Mouse (Mus musculus): ENCODE data around the gene C2cd4c. TPM values are rescaled to one million over a fixed set of nuclear protein-coding genes. Genes with fewer than 3 reads are reported as not detected.

The C2cd4c gene
- polyA plus RNA-seq, 1 experiment, result not detected

DNA sequence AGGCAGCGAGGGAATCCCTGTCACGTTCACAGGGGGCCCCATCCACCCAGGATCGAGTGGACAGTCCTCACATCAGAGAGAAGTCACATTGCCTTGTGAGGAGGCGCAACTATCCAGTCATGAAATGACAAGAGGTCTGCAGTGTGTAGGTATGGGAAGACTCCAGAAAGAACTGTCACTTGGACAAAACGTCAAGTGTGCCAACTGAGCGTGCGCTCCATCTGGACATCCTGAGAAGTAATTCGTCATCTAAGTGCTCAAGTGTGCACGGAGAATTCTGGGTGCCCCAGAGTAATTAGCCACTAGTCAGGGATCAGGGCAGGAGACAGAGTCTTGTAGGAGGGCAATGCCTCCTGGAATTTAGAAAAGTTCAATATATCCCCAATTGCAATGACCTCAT, 11.6 kb upstream of the C2cd4c start:
- Histone ChIP-seq H3K27ac (ENCODE audit: control insufficient read depth, insufficient read depth, low read depth, low read length, poor library complexity) (no peak overlapping the region), H3K4me1 (ENCODE audit: control insufficient read depth, insufficient read depth, low read length) (no peaks in the 10 kb centered on the region), H3K4me3 (replicated peaks; ENCODE audit: control insufficient read depth, low read depth, low read length) (no peak overlapping the region)
- TF ChIP-seq POLR2A (IDR thresholded peaks at IDR 0.05; ENCODE audit: borderline replicate concordance, control insufficient read depth, low read depth, low read length) (no peak), CTCF (IDR thresholded peaks at IDR 0.05; ENCODE audit: control insufficient read depth, insufficient read depth, low read length) (no peak)
- 75% methylated on average over 9 of the region's 9 CpGs for WGBS

- Histone ChIP-seq H3K4me3 (replicated peaks; ENCODE audit: control insufficient read depth, low read depth, low read length) (no peak overlapping the region), H3K4me1 (ENCODE audit: control insufficient read depth, insufficient read depth, low read length) (no peaks in the 10 kb centered on the region), H3K27ac (ENCODE audit: control insufficient read depth, insufficient read depth, low read depth, low read length, poor library complexity) (no peak overlapping the region)
- TF ChIP-seq POLR2A (IDR thresholded peaks at IDR 0.05; ENCODE audit: borderline replicate concordance, control insufficient read depth, low read depth, low read length), result no peak
- no peak for TF ChIP-seq CTCF (IDR thresholded peaks at IDR 0.05; ENCODE audit: control insufficient read depth, insufficient read depth, low read length)
- 74% methylated on average over 12 of the region's 12 CpGs for WGBS
Observed at GRCm38 (mm10) chr10:79623950-79624349, 10.1 kb upstream of the C2cd4c start.

- Histone ChIP-seq H3K4me3 (replicated peaks; ENCODE audit: control insufficient read depth, low read depth, low read length) (no peak overlapping the region), H3K4me1 (ENCODE audit: control insufficient read depth, insufficient read depth, low read length) (no peaks in the 10 kb centered on the region), H3K27ac (ENCODE audit: control insufficient read depth, insufficient read depth, low read depth, low read length, poor library complexity) (no peak overlapping the region)
- TF ChIP-seq POLR2A (IDR thresholded peaks at IDR 0.05; ENCODE audit: borderline replicate concordance, control insufficient read depth, low read depth, low read length) (no peak), CTCF (IDR thresholded peaks at IDR 0.05; ENCODE audit: control insufficient read depth, insufficient read depth, low read length) (no peak)
- 84% methylated on average over 5 of the region's 5 CpGs for WGBS
Observed at GRCm38 (mm10) chr10:79616376-79616775, 2.6 kb upstream of the C2cd4c start.

- no peak for TF ChIP-seq CTCF (IDR thresholded peaks at IDR 0.05; ENCODE audit: control insufficient read depth, insufficient read depth, low read length)
- TF ChIP-seq POLR2A (IDR thresholded peaks at IDR 0.05; ENCODE audit: borderline replicate concordance, control insufficient read depth, low read depth, low read length), result no peak
- H3K4me3 ChIP-seq (replicated peaks; ENCODE audit: control insufficient read depth, low read depth, low read length), result no peak overlapping the region
- no peak overlapping the region for H3K27ac ChIP-seq (ENCODE audit: control insufficient read depth, insufficient read depth, low read depth, low read length, poor library complexity)
- 38% methylated on average over 8 of the region's 8 CpGs for WGBS
- no peaks in the 10 kb centered on the region for H3K4me1 ChIP-seq (ENCODE audit: control insufficient read depth, insufficient read depth, low read length)
Observed at GRCm38 (mm10) chr10:79615860-79616259, 2.0 kb upstream of the C2cd4c start.

DNA sequence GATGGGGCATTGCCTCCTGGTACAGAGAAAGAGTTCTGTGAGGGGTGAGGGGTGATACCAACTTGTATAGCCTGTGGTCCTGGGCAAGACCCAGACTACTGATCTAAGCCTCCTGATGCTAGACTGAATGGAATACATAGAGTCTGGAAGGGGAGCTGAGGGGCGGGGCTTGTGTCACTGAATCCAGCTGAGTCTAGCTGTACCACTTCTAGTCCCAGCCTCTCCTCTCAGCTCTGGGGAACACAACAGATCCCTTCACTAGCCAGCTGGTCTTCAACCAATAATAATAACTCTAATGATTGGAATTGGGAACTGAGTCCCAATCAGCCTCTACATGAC, 449 bp upstream of the C2cd4c start:
- Histone ChIP-seq H3K27ac (ENCODE audit: control insufficient read depth, insufficient read depth, low read depth, low read length, poor library complexity) (no peak overlapping the region), H3K4me1 (ENCODE audit: control insufficient read depth, insufficient read depth, low read length) (no peaks in the 10 kb centered on the region), H3K4me3 (replicated peaks; ENCODE audit: control insufficient read depth, low read depth, low read length) (no peak overlapping the region)
- no peak for TF ChIP-seq POLR2A (IDR thresholded peaks at IDR 0.05; ENCODE audit: borderline replicate concordance, control insufficient read depth, low read depth, low read length)
- no peak for TF ChIP-seq CTCF (IDR thresholded peaks at IDR 0.05; ENCODE audit: control insufficient read depth, insufficient read depth, low read length)
- WGBS, result 87% methylated on average over 1 of the region's 1 CpGs

GRCm38 (mm10) chr10:79612192-79613135, 1.4 kb downstream of the C2cd4c start:
- WGBS, result 15% methylated on average over 51 of the region's 51 CpGs
- Histone ChIP-seq H3K27ac (ENCODE audit: control insufficient read depth, insufficient read depth, low read depth, low read length, poor library complexity) (no peak overlapping the region; the same call in 1 of the 2 replicates), H3K4me1 (ENCODE audit: control insufficient read depth, insufficient read depth, low read length) (no peaks in the 10 kb centered on the region), H3K4me3 (replicated peaks; ENCODE audit: control insufficient read depth, low read depth, low read length) (no peak overlapping the region)
- TF ChIP-seq CTCF (IDR thresholded peaks at IDR 0.05; ENCODE audit: control insufficient read depth, insufficient read depth, low read length) (no peak), POLR2A (IDR thresholded peaks at IDR 0.05; ENCODE audit: borderline replicate concordance, control insufficient read depth, low read depth, low read length) (no peak)

DNA sequence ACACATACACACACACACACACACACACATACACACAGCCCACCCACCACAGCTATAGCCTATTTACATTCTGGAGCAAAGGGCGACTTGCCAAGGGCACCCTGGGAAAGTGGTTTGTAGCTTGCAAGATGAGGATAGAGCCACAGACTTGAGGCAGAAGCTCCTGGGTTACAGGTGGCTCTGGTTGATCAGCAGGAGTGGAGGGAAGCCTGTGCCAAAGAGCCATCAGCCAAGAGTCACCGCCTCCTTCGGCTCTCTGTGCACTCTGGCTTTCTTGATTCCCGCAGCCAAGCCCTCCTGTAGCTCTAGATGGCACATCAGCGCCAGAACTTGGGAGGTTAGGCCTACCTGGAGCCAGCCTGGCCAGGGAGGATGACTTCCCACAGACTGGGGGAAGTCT, 2.5 kb downstream of the C2cd4c start:
- WGBS, result 58% methylated on average over 5 of the region's 5 CpGs
- no peak overlapping the region for H3K4me3 ChIP-seq (replicated peaks; ENCODE audit: control insufficient read depth, low read depth, low read length)
- TF ChIP-seq POLR2A (IDR thresholded peaks at IDR 0.05; ENCODE audit: borderline replicate concordance, control insufficient read depth, low read depth, low read length) (no peak), CTCF (IDR thresholded peaks at IDR 0.05; ENCODE audit: control insufficient read depth, insufficient read depth, low read length) (no peak)
- H3K4me1 ChIP-seq (ENCODE audit: control insufficient read depth, insufficient read depth, low read length), result no peaks in the 10 kb centered on the region
- H3K27ac ChIP-seq (ENCODE audit: control insufficient read depth, insufficient read depth, low read depth, low read length, poor library complexity), result no peak overlapping the region

GRCm38 (mm10) chr10:79609276-79609675, 4.5 kb downstream of the C2cd4c start:
- 69% methylated on average over 3 of the region's 3 CpGs for WGBS
- TF ChIP-seq POLR2A (IDR thresholded peaks at IDR 0.05; ENCODE audit: borderline replicate concordance, control insufficient read depth, low read depth, low read length), result no peak
- no peak for TF ChIP-seq CTCF (IDR thresholded peaks at IDR 0.05; ENCODE audit: control insufficient read depth, insufficient read depth, low read length)
- H3K4me3 ChIP-seq (replicated peaks; ENCODE audit: control insufficient read depth, low read depth, low read length), result no peak overlapping the region
- H3K4me1 ChIP-seq (ENCODE audit: control insufficient read depth, insufficient read depth, low read length), result no peaks in the 10 kb centered on the region
- no peak overlapping the region; the same call in 1 of the 2 replicates for H3K27ac ChIP-seq (ENCODE audit: control insufficient read depth, insufficient read depth, low read depth, low read length, poor library complexity)
